ENCODE assay signal across 33 mouse cellular contexts in the genomic region with DNA sequence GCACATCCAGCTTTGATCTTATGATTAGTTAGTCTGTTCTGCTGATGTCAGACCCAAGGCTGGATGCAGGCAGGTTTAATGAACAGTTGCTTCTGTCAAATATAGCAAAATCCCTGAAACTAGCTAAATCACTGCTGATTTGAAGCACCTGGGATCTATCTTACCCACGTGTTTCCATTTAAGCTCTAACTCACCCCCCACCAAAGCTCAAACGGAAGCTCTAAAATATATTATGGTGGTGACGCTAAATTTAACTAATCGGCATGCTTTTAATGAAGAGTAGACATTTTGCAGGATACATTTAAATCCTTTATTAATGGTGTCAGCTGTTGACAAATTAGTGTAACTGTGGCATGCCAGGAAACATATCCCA.
DNase-seq lines count a peak whose midpoint lies in the region; ATAC-seq and TF ChIP-seq lines count a peak whose summit lies in the region.
"Had no signal": no experiment of that assay in that cellular context is flagged by ENCODE, and none has a peak within 500 bp of the region (broad histone marks: within the 10 kb centered on the region; RNA-seq: fewer than 3 reads in every experiment).

No protein-coding gene starts in this region.

- H3K4me1 ChIP-seq in hindbrain, embryonic 15.5 days (replicated peaks): no peaks in the 10 kb centered on the region
- no peaks in the 10 kb centered on the region for H3K4me1 ChIP-seq in hindbrain, postnatal 0 days (ENCODE audit: insufficient read depth, low read length)
- H3K4me1 ChIP-seq in embryonic facial prominence, embryonic 14.5 days (ENCODE audit: control insufficient read depth, insufficient read depth, low read length): no peaks in the 10 kb centered on the region; the same call in 1 of the 2 replicates
- H3K4me1 ChIP-seq in limb, embryonic 13.5 days: peaks cover 10% of the 10 kb centered on the region
- H3K4me1 ChIP-seq in intestine, embryonic 16.5 days (ENCODE audit: control insufficient read depth, insufficient read depth, low read length): no peaks in the 10 kb centered on the region
- H3K4me1 ChIP-seq: embryonic facial prominence, embryonic 15.5 days; intestine, embryonic 15.5 days; liver, embryonic 13.5 days; megakaryocyte, embryonic 14.5 days; stomach, embryonic 15.5 days had no signal

- no peak overlapping the region for H3K4me2 ChIP-seq in hindbrain, embryonic 15.5 days
- H3K4me2 ChIP-seq in hindbrain, postnatal 0 days (ENCODE audit: low read depth, low read length): no peak overlapping the region
- no peak overlapping the region for H3K4me2 ChIP-seq in embryonic facial prominence, embryonic 14.5 days (ENCODE audit: low read depth, low read length)
- no peak overlapping the region for H3K4me2 ChIP-seq in limb, embryonic 13.5 days (replicated peaks)
- no peak overlapping the region for H3K4me2 ChIP-seq in intestine, embryonic 16.5 days (ENCODE audit: low read depth, low read length)
- H3K4me2 ChIP-seq: embryonic facial prominence, embryonic 15.5 days; heart, embryonic 11.5 days; hindbrain, embryonic 12.5 days; intestine, embryonic 15.5 days; liver, embryonic 13.5 days; midbrain, embryonic 12.5 days; neural tube, embryonic 12.5 days; stomach, embryonic 15.5 days had no signal

- no peak overlapping the region for H3K4me3 ChIP-seq in hindbrain, embryonic 15.5 days
- no peak overlapping the region for H3K4me3 ChIP-seq in hindbrain, postnatal 0 days (ENCODE audit: low read length)
- H3K4me3 ChIP-seq in embryonic facial prominence, embryonic 14.5 days (ENCODE audit: low read depth, low read length): no peak overlapping the region
- no peak overlapping the region for H3K4me3 ChIP-seq in limb, embryonic 13.5 days
- H3K4me3 ChIP-seq in intestine, embryonic 16.5 days (ENCODE audit: low read length): no peak overlapping the region
- H3K4me3 ChIP-seq: embryonic facial prominence, embryonic 15.5 days; gastrocnemius, adult 2 months; hindbrain, embryonic 12.5 days; intestine, embryonic 15.5 days; liver, embryonic 13.5 days; megakaryocyte, embryonic 14.5 days; midbrain, embryonic 12.5 days; myocyte; neural tube, embryonic 12.5 days; stomach, embryonic 15.5 days had no signal

- H3K27me3 ChIP-seq in hindbrain, embryonic 15.5 days: no peaks in the 10 kb centered on the region
- no peaks in the 10 kb centered on the region for H3K27me3 ChIP-seq in hindbrain, postnatal 0 days (ENCODE audit: insufficient read depth, low read length)
- H3K27me3 ChIP-seq in embryonic facial prominence, embryonic 14.5 days (replicated peaks; ENCODE audit: control insufficient read depth, insufficient read depth, low read length): no peaks in the 10 kb centered on the region
- peaks cover 6% of the 10 kb centered on the region; the same call in 1 of the 2 replicates for H3K27me3 ChIP-seq in limb, embryonic 13.5 days
- H3K27me3 ChIP-seq in intestine, embryonic 16.5 days (replicated peaks; ENCODE audit: control insufficient read depth, insufficient read depth, low read length): no peaks in the 10 kb centered on the region
- H3K27me3 ChIP-seq: CH12.LX; embryonic facial prominence, embryonic 15.5 days; hindbrain, embryonic 12.5 days; intestine, embryonic 15.5 days; liver, embryonic 13.5 days; megakaryocyte, embryonic 14.5 days; midbrain, embryonic 12.5 days; neural tube, embryonic 12.5 days; stomach, embryonic 15.5 days had no signal

- 59% methylated on average over 4 of the region's 4 CpGs for WGBS in hindbrain, embryonic 15.5 days
- 58% methylated on average over 4 of the region's 4 CpGs for WGBS in hindbrain, postnatal 0 days
- WGBS in embryonic facial prominence, embryonic 14.5 days: 32% methylated on average over 4 of the region's 4 CpGs
- 13% methylated on average over 4 of the region's 4 CpGs for WGBS in limb, embryonic 13.5 days
- WGBS in intestine, embryonic 16.5 days: 74% methylated on average over 4 of the region's 4 CpGs

- 0 out of 2 replicates have a peak, but pooled peaks have one; percentile 6 for ATAC-seq in hindbrain, embryonic 15.5 days (ENCODE audit: low FRiP score, low read depth)
- no peak for ATAC-seq in hindbrain, postnatal 0 days
- no peak for ATAC-seq in embryonic facial prominence, embryonic 14.5 days (ENCODE audit: low read depth)
- ATAC-seq in limb, embryonic 13.5 days (ENCODE audit: low FRiP score, low read depth): peak; percentile 54; the same call in 1 of the 2 replicates
- no peak for ATAC-seq in intestine, embryonic 16.5 days
- ATAC-seq: activated CD4-positive, CD25-positive, alpha-beta regulatory T cell, adult 4 months; intestine, embryonic 15.5 days; lung, postnatal 0 days had no signal

- no peak overlapping the region for H3K27ac ChIP-seq in hindbrain, embryonic 15.5 days (replicated peaks)
- no peak overlapping the region for H3K27ac ChIP-seq in hindbrain, postnatal 0 days
- H3K27ac ChIP-seq in embryonic facial prominence, embryonic 14.5 days (replicated peaks; ENCODE audit: low read depth, low read length): no peak overlapping the region
- H3K27ac ChIP-seq in limb, embryonic 13.5 days: no peak overlapping the region
- no peak overlapping the region for H3K27ac ChIP-seq in intestine, embryonic 16.5 days (ENCODE audit: low read length)
- H3K27ac ChIP-seq: embryonic facial prominence, embryonic 15.5 days; gastrocnemius, adult 2 months; hindbrain, embryonic 12.5 days; intestine, embryonic 15.5 days; kidney, postnatal 0 days; liver, embryonic 13.5 days; midbrain, embryonic 12.5 days; neural tube, embryonic 12.5 days; stomach, embryonic 15.5 days had no signal

- DNase-seq in embryo, embryonic 10.5 days (ENCODE audit: low spot score): peak; percentile 13
- no peak for DNase-seq in embryo, embryonic 10 days (ENCODE audit: low spot score)
- DNase-seq in hindbrain, postnatal 0 days (ENCODE audit: low spot score): no peak
- DNase-seq in embryonic facial prominence, embryonic 14.5 days (ENCODE audit: low spot score): peak; percentile 3
- DNase-seq: adrenal gland, adult 2 months; adrenal gland, postnatal 36 days; cerebellum, adult 18-20 months; gastrocnemius, adult 2 months; gastrocnemius, postnatal 36 days; heart, adult 18-20 months; heart, postnatal 36 days; kidney, adult 8-10 months; kidney, postnatal 4 days; layer of hippocampus, adult 9-11 months; liver, embryonic 13.5 days; lung, adult 18-20 months; lung, postnatal 4 days had no signal

- no peaks in the 10 kb centered on the region for H3K9me3 ChIP-seq in hindbrain, embryonic 15.5 days
- H3K9me3 ChIP-seq in hindbrain, postnatal 0 days (ENCODE audit: low read length): no peaks in the 10 kb centered on the region
- no peaks in the 10 kb centered on the region for H3K9me3 ChIP-seq in embryonic facial prominence, embryonic 14.5 days (ENCODE audit: control insufficient read depth, low read length)
- H3K9me3 ChIP-seq in limb, embryonic 13.5 days: no peaks in the 10 kb centered on the region
- no peaks in the 10 kb centered on the region for H3K9me3 ChIP-seq in intestine, embryonic 16.5 days (ENCODE audit: control insufficient read depth, low read length)
- H3K9me3 ChIP-seq: embryonic facial prominence, embryonic 15.5 days; hindbrain, embryonic 12.5 days; intestine, embryonic 15.5 days; liver, embryonic 13.5 days; megakaryocyte, embryonic 14.5 days; midbrain, embryonic 12.5 days; neural tube, embryonic 12.5 days; stomach, embryonic 15.5 days had no signal

- no peaks in the 10 kb centered on the region for H3K36me3 ChIP-seq in hindbrain, embryonic 15.5 days
- no peaks in the 10 kb centered on the region for H3K36me3 ChIP-seq in hindbrain, postnatal 0 days (ENCODE audit: insufficient read depth, low read length)
- H3K36me3 ChIP-seq in embryonic facial prominence, embryonic 14.5 days (ENCODE audit: control insufficient read depth, insufficient read depth, low read length): no peaks in the 10 kb centered on the region
- H3K36me3 ChIP-seq in limb, embryonic 13.5 days: no peaks in the 10 kb centered on the region
- H3K36me3 ChIP-seq in intestine, embryonic 16.5 days (ENCODE audit: control insufficient read depth, insufficient read depth, low read length): no peaks in the 10 kb centered on the region
- H3K36me3 ChIP-seq: embryonic facial prominence, embryonic 15.5 days; hindbrain, embryonic 12.5 days; intestine, embryonic 15.5 days; liver, embryonic 13.5 days; midbrain, embryonic 12.5 days; neural tube, embryonic 12.5 days; stomach, embryonic 15.5 days had no signal

- no peak for TF ChIP-seq CTCF in hindbrain, postnatal 0 days (IDR thresholded peaks at IDR 0.05; ENCODE audit: low read depth)

- no peak overlapping the region for H3K9ac ChIP-seq in hindbrain, embryonic 15.5 days
- no peak overlapping the region for H3K9ac ChIP-seq in hindbrain, postnatal 0 days (replicated peaks; ENCODE audit: low read length)
- H3K9ac ChIP-seq in embryonic facial prominence, embryonic 14.5 days (ENCODE audit: low read depth, low read length): no peak overlapping the region
- no peak overlapping the region for H3K9ac ChIP-seq in limb, embryonic 13.5 days
- no peak overlapping the region for H3K9ac ChIP-seq in intestine, embryonic 16.5 days (ENCODE audit: low read depth, low read length)
- H3K9ac ChIP-seq: embryonic facial prominence, embryonic 15.5 days; hindbrain, embryonic 12.5 days; intestine, embryonic 15.5 days; liver, embryonic 13.5 days; midbrain, embryonic 12.5 days; neural tube, embryonic 12.5 days; stomach, embryonic 15.5 days had no signal

Comparison
In these comparisons a context has a peak if more than half of its experiments do, and no peak if none do; other contexts are left out.
1. DNase-seq: peak in embryo, embryonic 10.5 days (single experiment) and embryonic facial prominence, embryonic 14.5 days (single experiment); none in embryo, embryonic 10 days (single experiment) and hindbrain, postnatal 0 days (single experiment).
2. ATAC-seq: peak in hindbrain, embryonic 15.5 days (single experiment) and limb, embryonic 13.5 days (single experiment); none in hindbrain, postnatal 0 days (single experiment), embryonic facial prominence, embryonic 14.5 days (single experiment) and intestine, embryonic 16.5 days (single experiment).